Mouse (Mus musculus): ENCODE data around the gene Apol6.

DNA sequence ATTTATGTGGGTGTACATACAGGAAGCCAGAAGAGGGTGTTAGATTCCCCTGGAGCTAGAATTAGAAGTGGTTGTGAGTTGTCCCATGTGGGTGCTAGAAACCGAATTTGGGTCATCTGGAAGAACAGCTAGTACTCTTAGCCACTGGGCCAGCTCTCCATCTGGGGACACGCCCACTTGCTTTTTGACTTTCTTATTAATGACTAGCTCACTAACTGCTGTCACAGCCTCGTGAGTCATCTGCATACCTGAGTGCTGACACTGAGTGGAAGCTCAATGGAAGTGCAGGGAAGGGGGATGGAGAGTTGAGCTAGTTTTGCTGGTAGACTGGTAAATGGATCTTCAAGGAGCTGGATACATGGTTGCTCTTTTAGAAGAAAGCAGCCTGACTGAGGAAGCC, 32.0 kb downstream of the Apol6 start:
- TF ChIP-seq GATA1 (IDR thresholded peaks at IDR 0.05; ENCODE audit: low read depth, low read length) (no peak), MAFK (IDR thresholded peaks at IDR 0.05; ENCODE audit: borderline replicate concordance, low read depth, low read length) (no peak), POLR2AphosphoS5 (IDR thresholded peaks at IDR 0.05; ENCODE audit: borderline replicate concordance, low read depth, low read length) (no peak), TCF12 (IDR thresholded peaks at IDR 0.05; ENCODE audit: low read depth, low read length) (no peak), SIN3A (IDR thresholded peaks at IDR 0.05; ENCODE audit: low read length) (no peak)

Data from MEL (cell line).